In genomic region chr3:107701767-107702394, GRCm38 (mm10) we compare ENCODE assay signal across 19 mouse cellular contexts. TPM values are rescaled to one million over a fixed set of nuclear protein-coding genes. Genes with fewer than 3 reads are reported as not detected.
A peak's percentile ranks its signal among the peaks of the same experiment; 100 is the strongest.
DNase-seq lines count a peak whose midpoint lies in the region; TF ChIP-seq lines count a peak whose summit lies in the region.
"Had no signal": no experiment of that assay in that cellular context is flagged by ENCODE, and none has a peak within 500 bp of the region (broad histone marks: within the 10 kb centered on the region; RNA-seq: fewer than 3 reads in every experiment).

No protein-coding gene starts in this region.

- H3K79me2 ChIP-seq in myocyte (ENCODE audit: control insufficient read depth, insufficient read depth): no peaks in the 10 kb centered on the region

- H3K27ac ChIP-seq in gastrocnemius, adult 2 months: peak overlapping the region; percentile 31; the same call in 1 of the 2 replicates
- peak overlapping the region; percentile 54; the same call in 1 of the 2 replicates for H3K27ac ChIP-seq in layer of hippocampus, adult 2 months
- H3K27ac ChIP-seq: embryonic facial prominence, embryonic 10.5 days; embryonic facial prominence, embryonic 12.5 days; forebrain, embryonic 13.5 days; forebrain, embryonic 15.5 days had no signal

- no peak overlapping the region for H3K4me2 ChIP-seq in myocyte (ENCODE audit: low read depth)
- H3K4me2 ChIP-seq: embryonic facial prominence, embryonic 12.5 days; forebrain, embryonic 13.5 days; forebrain, embryonic 15.5 days had no signal

- intact Hi-C loops in gastrocnemius, adult 2 months (cut with DNase I): no loop called here

- H3ac ChIP-seq in myocyte (ENCODE audit: control insufficient read depth, insufficient read length): no peak overlapping the region

- TF ChIP-seq POLR2A in myocyte (IDR thresholded peaks at IDR 0.05; ENCODE audit: insufficient read length, low read depth): no peak

- no peak for DNase-seq in gastrocnemius, adult 2 months
- no peak for DNase-seq in gastrocnemius, adult 18-20 months (ENCODE audit: low spot score)
- DNase-seq in layer of hippocampus, adult 2 months (ENCODE audit: low spot score in 2 of 2): no peak
- DNase-seq in layer of hippocampus, postnatal 14 days (ENCODE audit: low spot score in 2 of 2): no peak
- DNase-seq in lung, postnatal 14 days: no peak
- DNase-seq: adrenal gland, adult 2 months; adrenal gland, postnatal 10 days; adrenal gland, postnatal 25 days; cerebellum, adult 11-12 months; cerebellum, adult 2 months; cerebellum, adult 9-10 months; cerebellum, postnatal 10 days; cerebellum, postnatal 25 days; forebrain, postnatal 0 days had no signal

- no peaks in the 10 kb centered on the region for H3K27me3 ChIP-seq in myocyte (ENCODE audit: control insufficient read depth, insufficient read depth, insufficient read length)
- H3K27me3 ChIP-seq: embryonic facial prominence, embryonic 12.5 days; forebrain, embryonic 13.5 days; forebrain, embryonic 15.5 days had no signal

- H3K36me3 ChIP-seq in myocyte (ENCODE audit: control insufficient read depth, insufficient read depth): no peaks in the 10 kb centered on the region
- H3K36me3 ChIP-seq: embryonic facial prominence, embryonic 10.5 days; embryonic facial prominence, embryonic 12.5 days; forebrain, embryonic 15.5 days had no signal

- no peak overlapping the region for H3K4me3 ChIP-seq in gastrocnemius, adult 2 months
- no peak overlapping the region for H3K4me3 ChIP-seq in layer of hippocampus, adult 2 months
- H3K4me3 ChIP-seq in myocyte: no peak overlapping the region
- H3K4me3 ChIP-seq: embryonic facial prominence, embryonic 10.5 days; embryonic facial prominence, embryonic 12.5 days; forebrain, embryonic 13.5 days; forebrain, embryonic 15.5 days had no signal

- TF ChIP-seq CTCF in gastrocnemius, adult 2 months (IDR thresholded peaks at IDR 0.05): no peak
- no peak for TF ChIP-seq CTCF in layer of hippocampus, adult 2 months (conservative IDR thresholded peaks at IDR 0.05)

TF ChIP-seq in myocyte, 11 proteins besides CTCF, POLR2A, EP300 and RAD21:
- TF ChIP-seq E2F4 (IDR thresholded peaks at IDR 0.05; ENCODE audit: insufficient read depth): no peak
- TF ChIP-seq CEBPB (IDR thresholded peaks at IDR 0.05; ENCODE audit: insufficient read depth, poor library complexity, severe bottlenecking): peak; percentile 83
TF ChIP-seq in myocyte: peak in this region for 1.

RNA-seq across cellular contexts. Expression of gene Ahcyl1, which starts 5.5 kb away (rescaled TPM):
- total RNA-seq in gastrocnemius, adult 2 months (2021): 10 to 100 TPM; 30.0 to 33.0 TPM
- 10 to 100 TPM; 25.0 to 30.9 TPM for total RNA-seq in gastrocnemius, adult 18-20 months (2021)
- 100 to 1,000 TPM; 338 to 346 TPM for total RNA-seq in layer of hippocampus, adult 2 months (2021)
- 100 to 1,000 TPM; 331 to 365 TPM for total RNA-seq in layer of hippocampus, postnatal 14 days (2021)
- 51.0 TPM for polyA plus RNA-seq in myocyte (2012; fragmentation: generic; extraction: Trizol)

RNA-seq across cellular contexts. Expression of gene Csf1, which starts 58.4 kb away (rescaled TPM):
- total RNA-seq in gastrocnemius, adult 2 months (2021): 1 to 10 TPM; 7.9 to 8.5 TPM
- total RNA-seq in gastrocnemius, adult 18-20 months (2021): 1 to 10 TPM; 6.6 to 8.4 TPM
- 10 to 100 TPM; 20.4 to 20.5 TPM for total RNA-seq in layer of hippocampus, adult 2 months (2021)
- total RNA-seq in layer of hippocampus, postnatal 14 days (2021): 10 to 100 TPM; 11.9 to 13.3 TPM
- polyA plus RNA-seq in myocyte (2012; fragmentation: generic; extraction: Trizol): 68.1 TPM

Comparison
In these comparisons a context has a peak if more than half of its experiments do, and no peak if none do; other contexts are left out.
1. RNA of gene Ahcyl1, which starts 5.5 kb away (total RNA-seq): 331 to 365 TPM in layer of hippocampus, postnatal 14 days and 338 to 346 TPM in layer of hippocampus, adult 2 months; 30.0 to 33.0 TPM in gastrocnemius, adult 2 months and 25.0 to 30.9 TPM in gastrocnemius, adult 18-20 months; every median in the first group is over 4 times any median in the second.